Mouse (Mus musculus): ENCODE data around the gene Fam20c. TPM values are rescaled to one million over a fixed set of nuclear protein-coding genes. Genes with fewer than 3 reads are reported as not detected.

Gene Fam20c
- total RNA-seq, 1 experiment from 2014 or later = 17.6 TPM

- ATAC-seq (replicated peaks; ENCODE audit: insufficient number of reproducible peaks, low FRiP score, low TSS enrichment, poor library complexity, severe bottlenecking) = no peak
These were observed 773 bp downstream of the Fam20c start for GRCm38 (mm10) chr5:138755121-138755452.

- ATAC-seq (replicated peaks; ENCODE audit: insufficient number of reproducible peaks, low FRiP score, low TSS enrichment, poor library complexity, severe bottlenecking) = no peak
These were observed 1.4 kb downstream of the Fam20c start for GRCm38 (mm10) chr5:138755453-138756301.

- no peak for ATAC-seq (replicated peaks; ENCODE audit: insufficient number of reproducible peaks, low FRiP score, low TSS enrichment, poor library complexity, severe bottlenecking)
These were observed 2.2 kb downstream of the Fam20c start for GRCm38 (mm10) chr5:138756311-138757085.

- ATAC-seq (replicated peaks; ENCODE audit: insufficient number of reproducible peaks, low FRiP score, low TSS enrichment, poor library complexity, severe bottlenecking) = no peak
These were observed 2.8 kb downstream of the Fam20c start for GRCm38 (mm10) chr5:138757135-138757534.

- ATAC-seq (replicated peaks; ENCODE audit: insufficient number of reproducible peaks, low FRiP score, low TSS enrichment, poor library complexity, severe bottlenecking) = no peak
These were observed 3.3 kb downstream of the Fam20c start for GRCm38 (mm10) chr5:138757616-138758015.

- ATAC-seq (replicated peaks; ENCODE audit: insufficient number of reproducible peaks, low FRiP score, low TSS enrichment, poor library complexity, severe bottlenecking) = no peak
These were observed 4.2 kb downstream of the Fam20c start for GRCm38 (mm10) chr5:138758533-138758932.

GRCm38 (mm10) chr5:138761836-138762334 is 7.6 kb downstream of the Fam20c start:
- ATAC-seq (replicated peaks; ENCODE audit: insufficient number of reproducible peaks, low FRiP score, low TSS enrichment, poor library complexity, severe bottlenecking) = no peak

GRCm38 (mm10) chr5:138762361-138762760 is 8.0 kb downstream of the Fam20c start:
- no peak for ATAC-seq (replicated peaks; ENCODE audit: insufficient number of reproducible peaks, low FRiP score, low TSS enrichment, poor library complexity, severe bottlenecking)

- ATAC-seq (replicated peaks; ENCODE audit: insufficient number of reproducible peaks, low FRiP score, low TSS enrichment, poor library complexity, severe bottlenecking) = no peak
These were observed 10.3 kb downstream of the Fam20c start for GRCm38 (mm10) chr5:138764601-138765000.

- ATAC-seq (replicated peaks; ENCODE audit: insufficient number of reproducible peaks, low FRiP score, low TSS enrichment, poor library complexity, severe bottlenecking) = no peak
These were observed 13.3 kb downstream of the Fam20c start for GRCm38 (mm10) chr5:138767650-138768049.

GRCm38 (mm10) chr5:138768704-138769103 is 14.4 kb downstream of the Fam20c start:
- ATAC-seq (replicated peaks; ENCODE audit: insufficient number of reproducible peaks, low FRiP score, low TSS enrichment, poor library complexity, severe bottlenecking) = no peak

GRCm38 (mm10) chr5:138769126-138769525 is 14.8 kb downstream of the Fam20c start:
- no peak for ATAC-seq (replicated peaks; ENCODE audit: insufficient number of reproducible peaks, low FRiP score, low TSS enrichment, poor library complexity, severe bottlenecking)

GRCm38 (mm10) chr5:138775096-138775495 is 20.8 kb downstream of the Fam20c start:
- no peak; the same call in 1 of the 2 replicates for ATAC-seq (replicated peaks; ENCODE audit: insufficient number of reproducible peaks, low FRiP score, low TSS enrichment, poor library complexity, severe bottlenecking)

- no peak for ATAC-seq (replicated peaks; ENCODE audit: insufficient number of reproducible peaks, low FRiP score, low TSS enrichment, poor library complexity, severe bottlenecking)
These were observed 22.0 kb downstream of the Fam20c start for GRCm38 (mm10) chr5:138776346-138776745.

GRCm38 (mm10) chr5:138778731-138779463 is 24.6 kb downstream of the Fam20c start:
- no peak for ATAC-seq (replicated peaks; ENCODE audit: insufficient number of reproducible peaks, low FRiP score, low TSS enrichment, poor library complexity, severe bottlenecking)

- ATAC-seq (replicated peaks; ENCODE audit: insufficient number of reproducible peaks, low FRiP score, low TSS enrichment, poor library complexity, severe bottlenecking) = no peak
These were observed 25.3 kb downstream of the Fam20c start for GRCm38 (mm10) chr5:138779655-138780054.

GRCm38 (mm10) chr5:138782697-138783096 is 28.4 kb downstream of the Fam20c start:
- ATAC-seq (replicated peaks; ENCODE audit: insufficient number of reproducible peaks, low FRiP score, low TSS enrichment, poor library complexity, severe bottlenecking) = no peak

GRCm38 (mm10) chr5:138783181-138783580 is 28.9 kb downstream of the Fam20c start:
- ATAC-seq (replicated peaks; ENCODE audit: insufficient number of reproducible peaks, low FRiP score, low TSS enrichment, poor library complexity, severe bottlenecking) = no peak

GRCm38 (mm10) chr5:138785986-138786515 is 31.7 kb downstream of the Fam20c start:
- no peak for ATAC-seq (replicated peaks; ENCODE audit: insufficient number of reproducible peaks, low FRiP score, low TSS enrichment, poor library complexity, severe bottlenecking)
